In the genomic region with DNA sequence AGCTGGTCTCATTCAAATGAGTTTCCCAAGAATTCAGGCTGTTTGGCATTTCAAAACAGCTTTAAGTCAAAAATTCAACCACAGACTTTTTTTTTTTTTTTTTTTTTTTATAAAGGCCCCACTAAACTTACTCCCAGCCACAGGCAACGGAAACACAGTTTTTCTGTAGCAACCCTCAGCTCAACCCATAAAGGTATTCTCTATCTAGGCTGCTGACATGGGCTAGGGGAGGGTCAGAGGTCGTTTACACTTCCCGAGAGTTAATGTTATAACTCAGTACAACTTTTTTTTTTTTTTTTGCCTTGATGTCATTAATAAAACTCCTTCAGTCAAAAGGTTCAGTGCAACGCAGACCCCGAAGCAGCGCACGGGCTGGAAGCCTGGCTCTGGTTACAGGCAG, we compare ENCODE assay signal across 8 mouse cellular contexts.
DNase-seq lines count a peak whose midpoint lies in the region; ATAC-seq and TF ChIP-seq lines count a peak whose summit lies in the region.
"Had no signal": no experiment of that assay in that cellular context is flagged by ENCODE, and none has a peak within 500 bp of the region (broad histone marks: within the 10 kb centered on the region; RNA-seq: fewer than 3 reads in every experiment).

No protein-coding gene starts in this region.

- no peak overlapping the region for H3K27ac ChIP-seq in kidney, embryonic 16.5 days (ENCODE audit: low read length)
- H3K27ac ChIP-seq in intestine, postnatal 0 days (ENCODE audit: low read depth, low read length): no peak overlapping the region

- WGBS in kidney, embryonic 16.5 days: 33% methylated on average over 7 of the region's 7 CpGs
- WGBS in intestine, postnatal 0 days: 41% methylated on average over 7 of the region's 7 CpGs

- no peak for ATAC-seq in kidney, embryonic 16.5 days (ENCODE audit: low FRiP score, low TSS enrichment)
- peak; percentile 34 for ATAC-seq in common myeloid progenitor, adult 5-6 weeks (replicated peaks; ENCODE audit: low read depth, poor library complexity, severe bottlenecking)
- no peak for ATAC-seq in intestine, postnatal 0 days

- H3K9ac ChIP-seq in kidney, embryonic 16.5 days (replicated peaks; ENCODE audit: low read length): no peak overlapping the region
- no peak overlapping the region for H3K9ac ChIP-seq in intestine, postnatal 0 days (ENCODE audit: low read depth, low read length)

- no peak for DNase-seq in kidney, adult 11 months
- DNase-seq in thymus, postnatal 0 days (ENCODE audit: low spot score): peak; percentile 67
- DNase-seq in layer of hippocampus, postnatal 36 days: no peak
- DNase-seq in natural killer cell, adult 2 months (ENCODE audit: low spot score in 2 of 2): no peak
- DNase-seq: cerebellum, adult 18-20 months had no signal

- peaks cover 14% of the 10 kb centered on the region for H3K4me1 ChIP-seq in kidney, embryonic 16.5 days (ENCODE audit: insufficient read depth, low read length)
- 0 out of 2 replicates have a peak, but pooled peaks cover 3% of the 10 kb centered on the region for H3K4me1 ChIP-seq in intestine, postnatal 0 days (replicated peaks; ENCODE audit: control insufficient read depth, insufficient read depth, low read length)

- no peaks in the 10 kb centered on the region for H3K27me3 ChIP-seq in kidney, embryonic 16.5 days (ENCODE audit: insufficient read depth, low read length)
- H3K27me3 ChIP-seq in intestine, postnatal 0 days (replicated peaks; ENCODE audit: control insufficient read depth, insufficient read depth, low read length): no peaks in the 10 kb centered on the region

- TF ChIP-seq CTCF in intestine, postnatal 0 days (IDR thresholded peaks at IDR 0.05; ENCODE audit: low read depth): no peak

- H3K36me3 ChIP-seq in kidney, embryonic 16.5 days (ENCODE audit: insufficient read depth, low read length): no peaks in the 10 kb centered on the region
- no peaks in the 10 kb centered on the region for H3K36me3 ChIP-seq in intestine, postnatal 0 days (ENCODE audit: control insufficient read depth, insufficient read depth)

- H3K4me2 ChIP-seq in kidney, embryonic 16.5 days (replicated peaks; ENCODE audit: low read depth, low read length): peak overlapping the region; percentile 2; the same call in 1 of the 2 replicates
- peak overlapping the region; percentile 40; the same call in 1 of the 2 replicates for H3K4me2 ChIP-seq in intestine, postnatal 0 days (replicated peaks; ENCODE audit: low read depth)

- H3K9me3 ChIP-seq in kidney, embryonic 16.5 days (ENCODE audit: low read length): no peaks in the 10 kb centered on the region
- H3K9me3 ChIP-seq in intestine, postnatal 0 days (ENCODE audit: control insufficient read depth): no peaks in the 10 kb centered on the region

- no peak overlapping the region for H3K4me3 ChIP-seq in kidney, embryonic 16.5 days (ENCODE audit: low read length)
- no peak overlapping the region for H3K4me3 ChIP-seq in intestine, postnatal 0 days (ENCODE audit: low read depth, low read length)
